Mouse (Mus musculus): Measurements from ENCODE around the gene Myocd.

Myocd gene

GRCm38 (mm10) chr11:65135251-65135739 is 134.5 kb downstream of the Myocd start:
- DNase-seq = no peak

- DNase-seq = no peak
Observed at GRCm38 (mm10) chr11:65133661-65134060, 136.1 kb downstream of the Myocd start.

- DNase-seq = no peak
Observed at GRCm38 (mm10) chr11:65129110-65129509, 140.7 kb downstream of the Myocd start.

- DNase-seq = no peak
Observed at GRCm38 (mm10) chr11:65128666-65129065, 141.1 kb downstream of the Myocd start.

GRCm38 (mm10) chr11:65126566-65126965 is 143.2 kb downstream of the Myocd start:
- peak; percentile 62 for DNase-seq

Data from right cerebral cortex, postnatal 14 days (tissue).